Mouse (Mus musculus) heart, embryonic 16.5 days (tissue): ENCODE measurements around the gene Jmy. TPM values are rescaled to one million over a fixed set of nuclear protein-coding genes. Genes with fewer than 3 reads are reported as not detected.

Source experiments
- polyA plus RNA-seq: library from polyadenylated mRNA; unstranded; fragments of >200 nt; fragmentation: Nextera tagmentation; extraction: Ambion mirVana; gene quantifications from 2 replicates; pipeline ENCODE4 v1.2.1, GENCODE M21; 2015

Gene Jmy
- polyA plus RNA-seq, 1 experiment from 2014 or later, result 3.7 TPM

Other genes starting within 250 kb of the Jmy start
- gene Homer1, start 200.2 kb downstream of the Jmy start, polyA plus RNA-seq, result 11.7 and 13.9 TPM in 2 replicates
- gene Bhmt, start 138.2 kb upstream of the Jmy start, polyA plus RNA-seq, result 0.14 TPM in 1 of 2 replicates, not detected in the other
- gene Bhmt2, start 174.5 kb upstream of the Jmy start, polyA plus RNA-seq, result 0.10 and 0.20 TPM in 2 replicates
- 0.07 TPM in 1 of 2 replicates, not detected in the other for gene Dmgdh, start 174.6 kb upstream of the Jmy start, polyA plus RNA-seq